Mouse (Mus musculus) 3134 (cell line): ENCODE measurements at regions not wholly inside any gene's neighbourhood (a gene's known extent, or its start where the extent isn't known, plus 50 kb on each side); places are given as distances from the start of the nearest gene placed in this dataset.
"Not testable (repeated sequence)": the region's sequence is repeated elsewhere in the genome, so short reads cannot be mapped to it uniquely, and the experiment has no call there.

Source experiments
- DNase-seq: peaks from one replicate; pipeline ENCODE4 v3.0.0-alpha.2; 2011; ENCODE audit warnings: low spot score; ENCODE audit not compliant: insufficient read length; ENCODE audit errors: extremely low read depth

- DNase-seq, result no peak
Observed at GRCm38 (mm10) chr2:53276435-53276834, 84.9 kb downstream of the Arl6ip6 start.

DNA sequence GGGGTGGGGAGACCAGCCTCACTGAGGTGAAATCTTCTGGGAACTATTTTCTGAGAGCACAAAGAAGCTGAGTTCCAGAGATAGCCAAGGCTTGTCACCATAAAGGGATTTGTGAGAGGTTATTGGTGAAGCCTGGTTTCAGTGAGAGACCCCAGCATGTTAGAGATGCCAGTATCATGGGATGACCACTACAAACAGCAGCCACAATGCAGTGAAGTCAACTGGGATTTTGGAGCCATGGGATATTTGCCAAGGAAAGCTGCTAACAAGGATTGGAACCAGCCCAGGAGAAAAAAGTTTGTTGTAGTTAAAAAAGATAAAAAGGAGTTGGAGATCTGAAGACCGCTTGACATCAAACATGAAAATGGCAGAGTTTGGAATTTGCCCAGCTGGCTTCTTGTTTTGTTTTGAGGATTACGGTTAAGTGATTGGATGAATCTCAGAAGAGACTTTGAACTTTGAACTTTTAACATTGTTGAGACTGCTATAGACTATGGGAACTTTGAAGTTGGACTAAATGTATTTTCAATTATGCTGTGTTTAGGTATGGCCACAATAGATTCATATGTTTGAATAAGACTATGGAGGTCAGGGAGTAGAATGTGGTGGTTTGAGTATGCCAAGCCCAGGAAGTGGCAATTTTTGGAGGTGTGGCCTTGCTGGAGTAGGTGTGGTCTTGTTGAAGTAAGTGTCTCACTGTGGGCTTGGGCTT, 110.3 kb downstream of the Arl6ip6 start:
- no peak for DNase-seq

DNA sequence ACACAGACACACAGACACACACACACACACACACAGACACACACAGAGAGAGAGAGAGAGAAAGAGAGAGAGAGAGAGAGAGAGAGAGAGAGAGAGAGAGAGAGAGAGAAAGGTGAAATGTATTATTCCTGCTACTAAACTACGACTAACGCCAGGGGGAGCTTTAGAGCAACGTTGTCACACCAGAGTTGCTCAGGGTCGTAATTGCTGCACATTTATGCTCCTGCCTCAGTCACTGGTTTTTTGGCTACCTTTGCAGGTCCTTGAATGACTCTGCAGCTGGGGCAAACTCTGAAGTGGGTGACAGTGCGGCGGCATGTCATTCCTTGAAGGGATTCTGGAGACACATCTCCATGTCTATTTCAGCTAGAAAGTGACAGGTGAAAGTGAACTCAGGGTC, 139.2 kb downstream of the Arl6ip6 start:
- no peak for DNase-seq

GRCm38 (mm10) chr2:53359026-53359425, 167.5 kb downstream of the Arl6ip6 start:
- DNase-seq, result no peak

DNA sequence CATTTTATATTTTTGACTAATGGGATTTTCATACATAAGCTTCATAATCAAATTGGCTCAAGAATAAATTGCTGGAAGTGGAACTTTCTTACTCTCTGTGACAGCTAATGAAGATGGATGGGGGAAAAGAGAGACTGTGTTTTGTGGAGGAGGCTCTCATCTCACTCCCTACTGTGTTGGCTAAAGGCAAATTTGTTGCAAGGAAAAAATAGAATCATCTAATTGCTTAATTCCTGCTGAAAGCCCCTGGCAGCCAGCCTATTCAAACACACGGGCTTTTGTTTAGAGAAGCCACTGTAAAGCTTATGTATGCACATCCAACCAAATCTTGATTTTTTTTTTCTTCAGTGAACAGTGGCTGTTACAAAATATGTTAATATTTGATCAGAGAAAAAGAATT, 190.8 kb downstream of the Arl6ip6 start:
- no peak for DNase-seq

- DNase-seq, result no peak
Observed at GRCm38 (mm10) chr2:53384545-53385176, 193.1 kb downstream of the Arl6ip6 start.

GRCm38 (mm10) chr2:53388652-53389051, 197.1 kb downstream of the Arl6ip6 start:
- no peak for DNase-seq

- DNase-seq, result no peak
Observed at GRCm38 (mm10) chr2:53414471-53414870, 222.9 kb downstream of the Arl6ip6 start.

DNA sequence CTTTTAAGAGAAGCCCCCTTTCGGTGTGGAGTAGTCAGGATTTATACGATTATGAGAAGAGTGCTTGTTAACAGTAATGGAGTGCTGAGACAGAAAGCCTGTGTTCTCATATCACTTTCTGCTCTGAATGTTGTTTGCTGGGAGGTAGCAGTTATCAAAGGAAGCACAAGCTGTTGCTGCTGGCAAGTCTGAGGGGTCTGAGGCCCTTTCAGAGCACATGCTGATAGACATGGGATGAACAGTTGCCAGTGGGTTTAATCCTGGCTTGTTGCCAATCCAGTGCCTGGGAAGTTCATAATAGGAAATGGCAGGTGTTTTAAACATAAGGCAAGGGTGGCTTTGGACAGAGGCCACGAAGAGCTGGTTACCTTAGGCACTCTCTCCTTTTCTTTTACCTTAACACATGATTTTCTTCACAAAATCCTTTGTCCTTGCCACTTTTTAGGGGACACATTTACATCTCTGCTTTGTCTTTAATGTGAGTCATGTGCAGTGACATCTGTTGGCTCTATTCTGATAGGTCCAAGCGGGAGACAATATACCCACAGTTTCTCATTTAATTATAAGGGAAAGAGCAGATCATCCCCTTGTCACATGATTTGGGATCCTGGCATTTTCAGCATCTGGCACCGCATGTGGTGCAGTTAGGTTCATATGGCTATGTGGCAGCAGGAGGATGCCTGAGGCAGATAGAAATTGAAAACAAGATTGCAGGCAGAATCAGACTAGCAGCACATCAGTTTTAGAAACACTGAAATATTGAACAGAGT, 245.7 kb downstream of the Arl6ip6 start:
- DNase-seq, result no peak

- DNase-seq, result not testable (repeated sequence)
Observed at GRCm38 (mm10) chr2:53440301-53440700, 248.8 kb downstream of the Arl6ip6 start.

- no peak for DNase-seq
Observed at GRCm38 (mm10) chr2:53460265-53460664, 268.7 kb downstream of the Arl6ip6 start.

- DNase-seq, result no peak
Observed at GRCm38 (mm10) chr2:53474455-53474854, 282.9 kb downstream of the Arl6ip6 start.

DNA sequence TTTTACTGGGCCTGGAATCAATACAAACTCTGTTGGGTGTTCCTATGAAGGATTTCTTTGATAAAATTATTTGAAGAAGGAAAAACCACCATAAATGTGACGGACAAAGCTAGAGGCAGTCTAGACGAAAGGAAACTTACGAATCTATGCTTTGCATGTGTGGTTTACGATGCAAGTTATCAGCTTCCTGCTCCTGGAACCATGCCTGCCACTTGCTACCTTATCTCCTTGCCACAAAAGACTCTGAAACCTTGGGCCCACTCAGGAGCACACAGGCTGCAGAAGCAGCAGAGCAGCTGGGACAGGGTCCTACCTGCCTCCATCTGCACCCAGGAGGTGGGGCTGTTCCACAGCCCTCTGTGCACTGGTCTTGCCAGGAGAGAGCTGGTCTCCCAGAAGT, 287.5 kb downstream of the Arl6ip6 start:
- DNase-seq, result not testable (repeated sequence)

DNA sequence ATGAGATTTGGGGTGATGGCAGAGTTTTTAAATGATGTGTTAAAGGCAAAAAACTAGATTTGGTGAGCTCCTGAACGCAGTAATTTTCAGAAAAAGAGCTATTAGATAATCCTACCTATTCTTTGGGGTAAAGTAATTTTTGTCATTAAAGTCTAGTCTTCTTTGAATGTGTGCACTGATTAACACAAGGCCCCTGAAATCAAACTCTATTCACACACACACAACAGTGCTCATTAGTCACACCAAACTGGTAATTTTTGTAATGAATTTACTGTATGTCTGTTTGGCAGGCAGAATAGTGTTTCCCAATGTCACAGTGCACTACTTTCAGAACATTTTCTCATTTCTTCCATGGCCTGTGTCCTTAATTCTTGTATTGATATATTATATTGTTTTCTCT, 296.8 kb downstream of the Arl6ip6 start:
- DNase-seq, result no peak

DNA sequence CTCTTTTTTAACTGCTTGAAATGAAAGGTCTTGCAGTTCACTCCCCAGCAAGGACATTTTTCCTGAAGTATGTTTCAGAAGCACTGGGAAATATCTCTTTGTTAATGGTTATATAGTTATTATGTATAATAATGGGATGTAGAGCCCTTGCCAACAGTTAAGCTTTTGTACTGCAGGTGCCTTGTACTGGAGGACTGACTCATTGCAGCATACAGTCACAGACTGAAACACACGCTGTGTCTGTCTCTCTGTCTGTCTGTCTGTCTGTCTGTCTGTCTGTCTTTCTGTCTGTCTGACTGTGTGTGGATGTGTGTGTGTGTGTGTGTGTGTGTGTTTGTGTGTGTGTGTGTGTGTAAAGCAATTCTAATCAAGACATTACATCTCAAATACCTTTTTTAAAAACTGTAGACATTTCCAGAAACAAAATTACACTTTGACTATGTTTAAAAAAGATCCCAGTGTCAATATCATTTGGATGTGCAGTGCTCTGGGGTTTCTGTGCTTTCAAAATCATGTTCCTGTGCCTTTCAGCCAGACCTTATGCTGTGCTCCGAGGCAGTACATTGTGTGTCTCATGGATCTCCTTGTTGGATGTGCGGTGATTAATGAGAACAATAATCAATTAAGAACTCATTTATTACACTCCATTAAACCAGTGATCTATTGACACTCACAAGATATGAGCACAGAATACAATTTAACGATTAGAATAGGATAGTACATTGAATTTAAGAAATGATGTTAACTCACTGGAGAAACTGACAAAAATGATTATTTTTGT, 299.5 kb downstream of the Arl6ip6 start:
- no peak for DNase-seq

DNA sequence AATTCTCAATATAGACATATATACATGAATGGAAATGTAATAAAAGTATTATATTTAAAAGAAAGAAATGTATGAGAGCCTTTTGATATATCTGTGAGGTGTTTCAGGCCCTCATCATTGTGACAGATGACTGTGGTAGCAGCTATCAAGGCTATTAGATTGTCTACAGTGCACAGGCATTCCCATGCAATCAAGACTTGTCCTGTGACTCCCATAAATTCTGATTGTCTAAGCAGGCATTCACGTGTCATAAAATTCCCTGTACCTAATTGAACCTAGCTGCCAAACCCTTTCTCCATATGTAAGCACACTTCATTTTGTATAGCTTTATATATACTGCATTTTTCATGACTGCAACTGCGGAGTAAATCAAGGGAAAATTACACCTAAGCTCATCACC, 301.3 kb downstream of the Arl6ip6 start:
- no peak for DNase-seq

GRCm38 (mm10) chr2:53501657-53502274, 310.2 kb downstream of the Arl6ip6 start:
- DNase-seq, result no peak

DNA sequence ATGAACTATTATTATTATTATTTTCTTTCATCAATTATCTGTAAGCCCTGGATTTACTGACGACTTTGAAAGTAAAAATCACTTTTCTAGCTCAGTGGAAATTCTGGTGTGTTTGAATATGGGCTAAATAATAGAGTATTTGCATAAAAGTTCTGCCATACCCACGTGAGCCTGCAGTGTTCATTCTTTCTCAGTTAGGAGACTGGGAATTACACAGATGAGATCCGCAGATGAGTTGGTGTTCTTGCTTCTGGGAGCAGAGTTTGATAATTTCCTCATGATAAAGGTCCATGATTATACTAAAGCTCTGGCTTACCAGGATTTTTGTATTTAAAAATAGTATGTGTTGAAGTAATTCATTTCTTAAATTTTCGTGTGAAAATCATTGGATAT, 310.7 kb downstream of the Arl6ip6 start:
- no peak for DNase-seq

DNA sequence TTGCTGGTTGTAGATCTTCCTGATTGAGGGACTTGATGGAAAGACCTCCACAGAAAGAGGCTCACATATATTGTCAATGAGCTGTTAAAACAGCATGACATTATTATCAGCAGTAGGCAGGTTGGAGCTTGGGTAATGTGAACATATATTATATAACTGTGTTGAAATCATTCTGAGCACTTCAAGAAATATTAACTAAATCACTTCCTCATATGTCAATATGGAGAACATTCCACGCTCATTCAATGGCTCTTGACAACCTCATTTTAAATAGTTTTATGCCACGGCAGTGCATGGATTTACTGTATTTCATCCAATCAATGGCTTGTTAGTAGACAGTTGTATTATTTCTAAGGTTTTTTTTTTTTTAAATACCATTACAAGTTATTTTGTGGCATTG, 350.6 kb downstream of the Arl6ip6 start:
- DNase-seq, result no peak

- no peak for DNase-seq
Observed at GRCm38 (mm10) chr2:53574007-53574406, 382.5 kb downstream of the Arl6ip6 start.

DNA sequence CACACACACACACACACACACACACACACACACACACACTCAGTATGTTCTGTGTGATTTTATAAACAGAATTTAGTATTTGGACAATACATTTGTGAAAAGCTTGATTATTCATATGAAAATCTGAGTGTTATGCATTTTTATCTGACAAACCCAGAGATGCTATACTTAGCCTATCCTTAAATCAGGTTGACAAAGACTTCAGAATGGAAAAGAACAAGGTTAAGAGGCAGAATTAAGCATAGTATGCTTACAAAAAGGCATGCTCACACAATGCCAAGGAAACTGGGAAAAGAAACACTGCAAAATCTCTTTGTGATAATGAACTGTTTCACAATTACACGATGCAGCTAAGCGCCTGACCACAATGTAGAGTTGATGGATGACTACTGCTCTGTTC, 414.3 kb downstream of the Arl6ip6 start:
- DNase-seq, result no peak
